31 mouse cellular contexts compared by ENCODE assay signal in genomic region chr10:41461057-41461722, GRCm38 (mm10). TPM values are rescaled to one million over a fixed set of nuclear protein-coding genes. Genes with fewer than 3 reads are reported as not detected.
DNase-seq lines count a peak whose midpoint lies in the region; ATAC-seq and TF ChIP-seq lines count a peak whose summit lies in the region.
"Had no signal": no experiment of that assay in that cellular context is flagged by ENCODE, and none has a peak within 500 bp of the region (broad histone marks: within the 10 kb centered on the region; RNA-seq: fewer than 3 reads in every experiment).

No protein-coding gene starts in this region.

- peaks cover 12% of the 10 kb centered on the region; the same call in 1 of the 2 replicates for H3K36me3 ChIP-seq in hindbrain, postnatal 0 days (ENCODE audit: insufficient read depth, low read length)
- peaks cover 84% of the 10 kb centered on the region for H3K36me3 ChIP-seq in hindbrain, embryonic 10.5 days
- peaks cover 16% of the 10 kb centered on the region for H3K36me3 ChIP-seq in lung, postnatal 0 days (ENCODE audit: insufficient read depth, low read length)

- no peaks in the 10 kb centered on the region for H3K4me1 ChIP-seq in hindbrain, postnatal 0 days (ENCODE audit: insufficient read depth, low read length)
- peaks cover 19% of the 10 kb centered on the region; the same call in 1 of the 2 replicates for H3K4me1 ChIP-seq in hindbrain, embryonic 10.5 days (replicated peaks)
- H3K4me1 ChIP-seq in lung, postnatal 0 days (ENCODE audit: insufficient read depth, low read depth, low read length): no peaks in the 10 kb centered on the region
- H3K4me1 ChIP-seq: limb, embryonic 12.5 days; lung, embryonic 15.5 days had no signal

- TF ChIP-seq CTCF in hindbrain, postnatal 0 days (IDR thresholded peaks at IDR 0.05; ENCODE audit: low read depth): no peak
- no peak for TF ChIP-seq CTCF in lung, postnatal 0 days (IDR thresholded peaks at IDR 0.05)

- no peak overlapping the region for H3K4me3 ChIP-seq in hindbrain, postnatal 0 days (ENCODE audit: low read length)
- no peak overlapping the region for H3K4me3 ChIP-seq in hindbrain, embryonic 10.5 days
- no peak overlapping the region for H3K4me3 ChIP-seq in lung, postnatal 0 days (ENCODE audit: low read depth, low read length)
- H3K4me3 ChIP-seq: embryonic facial prominence, embryonic 12.5 days; heart, embryonic 12.5 days; hindbrain, embryonic 12.5 days; limb, embryonic 12.5 days; lung, embryonic 15.5 days; midbrain, embryonic 13.5 days had no signal

- peak overlapping the region; percentile 32; the same call in 1 of the 2 replicates for H3K27ac ChIP-seq in hindbrain, postnatal 0 days
- H3K27ac ChIP-seq in hindbrain, embryonic 10.5 days: no peak overlapping the region
- H3K27ac ChIP-seq in lung, postnatal 0 days (ENCODE audit: low read length): no peak overlapping the region
- H3K27ac ChIP-seq: embryonic facial prominence, embryonic 12.5 days; hindbrain, embryonic 12.5 days; limb, embryonic 12.5 days; lung, embryonic 15.5 days; midbrain, embryonic 13.5 days had no signal

- H3K4me2 ChIP-seq in hindbrain, postnatal 0 days (ENCODE audit: low read depth, low read length): no peak overlapping the region
- no peak overlapping the region for H3K4me2 ChIP-seq in lung, postnatal 0 days (replicated peaks; ENCODE audit: low read depth, low read length)
- H3K4me2 ChIP-seq: embryonic facial prominence, embryonic 12.5 days; heart, embryonic 12.5 days; hindbrain, embryonic 12.5 days; limb, embryonic 12.5 days; liver, embryonic 11.5 days; lung, embryonic 15.5 days; midbrain, embryonic 13.5 days had no signal

- ATAC-seq in frontal cortex, adult (ENCODE audit: low TSS enrichment): peak; percentile 83
- 0 out of 2 replicates have a peak, but pooled peaks have one; percentile 7 for ATAC-seq in hindbrain, postnatal 0 days
- ATAC-seq in lung, postnatal 0 days: no peak
- ATAC-seq: inflammation-experienced regulatory T-cells, adult 6 months; midbrain, embryonic 13.5 days had no signal

- no peak overlapping the region for H3K9ac ChIP-seq in hindbrain, postnatal 0 days (replicated peaks; ENCODE audit: low read length)
- no peak overlapping the region for H3K9ac ChIP-seq in lung, postnatal 0 days (replicated peaks; ENCODE audit: low read depth)
- H3K9ac ChIP-seq: embryonic facial prominence, embryonic 12.5 days; heart, embryonic 12.5 days; hindbrain, embryonic 12.5 days; limb, embryonic 12.5 days; lung, embryonic 15.5 days had no signal

- no peak for TF ChIP-seq EP300 in lung, postnatal 0 days (IDR thresholded peaks at IDR 0.05)

- H3K27me3 ChIP-seq in hindbrain, postnatal 0 days (ENCODE audit: insufficient read depth, low read length): no peaks in the 10 kb centered on the region
- no peaks in the 10 kb centered on the region for H3K27me3 ChIP-seq in hindbrain, embryonic 10.5 days (ENCODE audit: insufficient read depth, poor library complexity, severe bottlenecking)
- no peaks in the 10 kb centered on the region for H3K27me3 ChIP-seq in lung, postnatal 0 days (replicated peaks; ENCODE audit: insufficient read depth, low read length)
- H3K27me3 ChIP-seq: CH12.LX; embryonic facial prominence, embryonic 12.5 days; heart, embryonic 12.5 days; hindbrain, embryonic 12.5 days; limb, embryonic 12.5 days; lung, embryonic 15.5 days; midbrain, embryonic 13.5 days had no signal

- no peak for DNase-seq in frontal cortex, postnatal 14 days (ENCODE audit: low spot score in 2 of 2)
- no peak for DNase-seq in hindbrain, postnatal 0 days (ENCODE audit: low spot score)
- DNase-seq in hindbrain, embryonic 10.5 days (ENCODE audit: low spot score): no peak
- DNase-seq in MN1 (ENCODE audit: low spot score) (peak; percentile 53), adipocyte (ENCODE audit: low spot score) (peak; percentile 23)
- no peak for DNase-seq in lung, postnatal 0 days (ENCODE audit: low spot score)
- DNase-seq: adrenal gland, postnatal 10 days; cerebellum, adult 11 months; cerebellum, adult 9-10 months; cerebellum, postnatal 36 days; embryo, embryonic 11 days; gastrocnemius, postnatal 14 days; heart, postnatal 14 days; kidney, adult 11 months; kidney, postnatal 14 days; lung, postnatal 36 days; thymus, adult 2 months; thymus, postnatal 36 days had no signal

- H3K9me3 ChIP-seq in hindbrain, postnatal 0 days (ENCODE audit: low read length): no peaks in the 10 kb centered on the region
- H3K9me3 ChIP-seq in hindbrain, embryonic 10.5 days: no peaks in the 10 kb centered on the region
- H3K9me3 ChIP-seq in lung, postnatal 0 days (ENCODE audit: low read length): no peaks in the 10 kb centered on the region
- H3K9me3 ChIP-seq: embryonic facial prominence, embryonic 12.5 days; heart, embryonic 12.5 days; hindbrain, embryonic 12.5 days; limb, embryonic 12.5 days; lung, embryonic 15.5 days; midbrain, embryonic 13.5 days had no signal

- WGBS in hindbrain, postnatal 0 days: 86% methylated on average over 3 of the region's 3 CpGs
- WGBS in hindbrain, embryonic 10.5 days: 89% methylated on average over 3 of the region's 3 CpGs
- WGBS in lung, postnatal 0 days: 88% methylated on average over 3 of the region's 3 CpGs

RNA-seq across cellular contexts. Expression of gene Zbtb24, which starts 11.0 kb away (rescaled TPM):
- total RNA-seq in hindbrain, postnatal 0 days (2014; rRNA removed): 19.8 and 21.0 TPM in 2 replicates
- polyA plus RNA-seq in hindbrain, postnatal 0 days (2015; fragmentation: Nextera tagmentation; extraction: Ambion mirVana): 14.3 and 16.6 TPM in 2 replicates
- polyA plus RNA-seq in hindbrain, embryonic 10.5 days (2016; fragmentation: Nextera tagmentation; extraction: Ambion mirVana): 18.6 TPM in 2 replicates
- polyA plus RNA-seq in lung, postnatal 0 days (2015; fragmentation: Nextera tagmentation; extraction: Ambion mirVana): 14.6 and 14.8 TPM in 2 replicates

RNA-seq across cellular contexts. Expression of gene Mical1, which starts 14.9 kb away (rescaled TPM):
- total RNA-seq in hindbrain, postnatal 0 days (2014; rRNA removed): 27.9 and 53.5 TPM in 2 replicates
- polyA plus RNA-seq in hindbrain, postnatal 0 days (2015; fragmentation: Nextera tagmentation; extraction: Ambion mirVana): 22.2 and 23.6 TPM in 2 replicates
- 48.1 and 51.3 TPM in 2 replicates for polyA plus RNA-seq in hindbrain, embryonic 10.5 days (2016; fragmentation: Nextera tagmentation; extraction: Ambion mirVana)
- polyA plus RNA-seq in lung, postnatal 0 days (2015; fragmentation: Nextera tagmentation; extraction: Ambion mirVana): 22.8 and 27.9 TPM in 2 replicates

RNA-seq across cellular contexts. Expression of gene Smpd2, which starts 29.0 kb away (rescaled TPM):
- 48.0 and 74.5 TPM in 2 replicates for total RNA-seq in hindbrain, postnatal 0 days (2014; rRNA removed)
- 50.5 and 52.3 TPM in 2 replicates for polyA plus RNA-seq in hindbrain, postnatal 0 days (2015; fragmentation: Nextera tagmentation; extraction: Ambion mirVana)
- 57.8 and 59.7 TPM in 2 replicates for polyA plus RNA-seq in hindbrain, embryonic 10.5 days (2016; fragmentation: Nextera tagmentation; extraction: Ambion mirVana)
- 54.9 and 58.6 TPM in 2 replicates for polyA plus RNA-seq in lung, postnatal 0 days (2015; fragmentation: Nextera tagmentation; extraction: Ambion mirVana)

RNA-seq across cellular contexts. Expression of gene Ppil6, which starts 29.0 kb away (rescaled TPM):
- 1.8 and 3.7 TPM in 2 replicates for total RNA-seq in hindbrain, postnatal 0 days (2014; rRNA removed)
- 6.5 and 7.7 TPM in 2 replicates for polyA plus RNA-seq in hindbrain, postnatal 0 days (2015; fragmentation: Nextera tagmentation; extraction: Ambion mirVana)
- polyA plus RNA-seq in hindbrain, embryonic 10.5 days (2016; fragmentation: Nextera tagmentation; extraction: Ambion mirVana): 1.1 and 1.2 TPM in 2 replicates
- 11.1 and 11.7 TPM in 2 replicates for polyA plus RNA-seq in lung, postnatal 0 days (2015; fragmentation: Nextera tagmentation; extraction: Ambion mirVana)
- total RNA-seq: CH12.LX; ES-E14; gastrocnemius, postnatal 14 days; granulocyte monocyte progenitor cell, adult 5-6 weeks had no signal
- polyA plus RNA-seq: inflammation-experienced regulatory T-cells, adult 6 months; liver, embryonic 16.5 days had no signal

RNA-seq across cellular contexts. Expression of gene Cd164, which starts 58.0 kb away (rescaled TPM):
- total RNA-seq in hindbrain, postnatal 0 days (2014; rRNA removed): 31.3 and 35.7 TPM in 2 replicates
- polyA plus RNA-seq in hindbrain, postnatal 0 days (2015; fragmentation: Nextera tagmentation; extraction: Ambion mirVana): 61.8 and 61.9 TPM in 2 replicates
- 87.6 and 110 TPM in 2 replicates for polyA plus RNA-seq in hindbrain, embryonic 10.5 days (2016; fragmentation: Nextera tagmentation; extraction: Ambion mirVana)
- 130 and 135 TPM in 2 replicates for polyA plus RNA-seq in lung, postnatal 0 days (2015; fragmentation: Nextera tagmentation; extraction: Ambion mirVana)

Comparison
In these comparisons a context has a peak if more than half of its experiments do, and no peak if none do; other contexts are left out.
1. DNase-seq: peak in MN1 (single experiment) and adipocyte (single experiment); none in frontal cortex, postnatal 14 days (0 of 2), hindbrain, postnatal 0 days (single experiment), hindbrain, embryonic 10.5 days (single experiment) and lung, postnatal 0 days (single experiment).